Mouse (Mus musculus): ENCODE measurements around the gene Ccdc92b. TPM values are rescaled to one million over a fixed set of nuclear protein-coding genes. Genes with fewer than 3 reads are reported as not detected.

Ccdc92b gene
- total and polyA plus RNA-seq, 3 experiments: not detected

- H3K9me3 ChIP-seq (replicated peaks; ENCODE audit: low read length): peaks cover 2% of the 10 kb centered on the region
- no peak for DNase-seq (ENCODE audit: extremely low read depth)
- H3K36me3 ChIP-seq (replicated peaks in 1 of 2; ENCODE audit: control insufficient read depth in 1 of 2, insufficient read depth in 1 of 2, low read length in 1 of 2): no peaks in the 10 kb centered on the region
- H3K27me3 ChIP-seq (replicated peaks): peaks cover 76% of the 10 kb centered on the region
- no peaks in the 10 kb centered on the region for H3K4me1 ChIP-seq (ENCODE audit: control insufficient read depth in 1 of 2, insufficient read depth in 2 of 2)
- dilution Hi-C loops (cut with MboI; ENCODE audit: extremely low pct_ligation_motif_present, extremely low pct_unique_long_range_greater_than_20kb, low sequenced_read_pairs): no loop called here
- no peak overlapping the region for H3K27ac ChIP-seq (ENCODE audit: insufficient read depth, low read depth)
- no peak overlapping the region for H3K4me2 ChIP-seq (ENCODE audit: insufficient read depth, low read depth, poor library complexity, severe bottlenecking)
- no peaks in the 10 kb centered on the region for H3K79me2 ChIP-seq (replicated peaks; ENCODE audit: control insufficient read depth, extremely low read depth, insufficient read depth, poor library complexity, severe bottlenecking)
- H3K4me3 ChIP-seq (replicated peaks in 1 of 3; ENCODE audit: low read depth in 2 of 3, low read length in 2 of 3, poor library complexity in 1 of 3): no peak overlapping the region
- TF ChIP-seq KAT2A (IDR thresholded peaks at IDR 0.05; ENCODE audit: insufficient replicate concordance, low read length) (no peak), TBP (conservative IDR thresholded peaks at IDR 0.05; ENCODE audit: low read depth, low read length) (no peak), ZNF384 (IDR thresholded peaks at IDR 0.05; ENCODE audit: low read depth, low read length) (no peak)
- in situ Hi-C loops (cut with MboI; ENCODE audit: low pct_ligation_motif_present, low pct_unique_long_range_greater_than_20kb, low sequenced_read_pairs): loop anchor here (25.0 kb wide), 1 partner anchor 537 kb away; the partner anchor contains the start of gene Hic1
- H3K9ac ChIP-seq (ENCODE audit: insufficient read depth, low read depth): no peak overlapping the region
Measured at GRCm38 (mm10) chr11:74625333-74625732, 5.9 kb downstream of the Ccdc92b start.

- Histone ChIP-seq H3K9ac (ENCODE audit: insufficient read depth, low read depth) (no peak overlapping the region), H3K79me2 (replicated peaks; ENCODE audit: control insufficient read depth, extremely low read depth, insufficient read depth, poor library complexity, severe bottlenecking) (no peaks in the 10 kb centered on the region), H3K4me1 (ENCODE audit: control insufficient read depth in 1 of 2, insufficient read depth in 2 of 2) (no peaks in the 10 kb centered on the region), H3K9me3 (replicated peaks; ENCODE audit: low read length) (peaks cover 2% of the 10 kb centered on the region), H3K36me3 (replicated peaks in 1 of 2; ENCODE audit: control insufficient read depth in 1 of 2, insufficient read depth in 1 of 2, low read length in 1 of 2) (no peaks in the 10 kb centered on the region), H3K4me3 (replicated peaks in 1 of 3; ENCODE audit: low read depth in 2 of 3, low read length in 2 of 3, poor library complexity in 1 of 3) (no peak overlapping the region), H3K27me3 (replicated peaks) (peaks cover 71% of the 10 kb centered on the region), H3K4me2 (ENCODE audit: insufficient read depth, low read depth, poor library complexity, severe bottlenecking) (no peak overlapping the region), H3K27ac (ENCODE audit: insufficient read depth, low read depth) (no peak overlapping the region)
- dilution Hi-C loops (cut with MboI; ENCODE audit: extremely low pct_ligation_motif_present, extremely low pct_unique_long_range_greater_than_20kb, low sequenced_read_pairs) (no loop called here), in situ Hi-C loops (cut with MboI; ENCODE audit: low pct_ligation_motif_present, low pct_unique_long_range_greater_than_20kb, low sequenced_read_pairs) (loop anchor here (25.0 kb wide), 1 partner anchor 535 kb away; the partner anchor contains the start of gene Hic1)
- TF ChIP-seq MAZ (IDR thresholded peaks at IDR 0.05; ENCODE audit: low read depth, low read length): no peak
- TF ChIP-seq NELFE (IDR thresholded peaks at IDR 0.05; ENCODE audit: low read depth, low read length): no peak
- no peak for TF ChIP-seq POLR2A (IDR thresholded peaks at IDR 0.05; ENCODE audit: low read depth, low read length)
- no peak for TF ChIP-seq IRF4 (IDR thresholded peaks at IDR 0.05; ENCODE audit: low read depth, low read length)
- TF ChIP-seq MAX (IDR thresholded peaks at IDR 0.05; ENCODE audit: low read length): no peak
- TF ChIP-seq SIN3A (IDR thresholded peaks at IDR 0.05; ENCODE audit: low read length): no peak
- no peak for TF ChIP-seq POLR2AphosphoS2 (IDR thresholded peaks at IDR 0.05; ENCODE audit: low read depth, low read length)
- TF ChIP-seq MEF2A (IDR thresholded peaks at IDR 0.05; ENCODE audit: borderline replicate concordance, low read depth, low read length): no peak
- TF ChIP-seq ZKSCAN1 (IDR thresholded peaks at IDR 0.05; ENCODE audit: borderline replicate concordance, low read depth, low read length): no peak
- no peak for TF ChIP-seq SMC3 (IDR thresholded peaks at IDR 0.05; ENCODE audit: low read depth, low read length)
- no peak for TF ChIP-seq UBTF (IDR thresholded peaks at IDR 0.05; ENCODE audit: low read depth, low read length)
- no peak for TF ChIP-seq RCOR1 (conservative IDR thresholded peaks at IDR 0.05; ENCODE audit: low read depth, low read length)
- TF ChIP-seq GABPA (IDR thresholded peaks at IDR 0.05; ENCODE audit: insufficient replicate concordance, low read depth, low read length): no peak
- no peak for TF ChIP-seq E2F4 (IDR thresholded peaks at IDR 0.05; ENCODE audit: insufficient replicate concordance, low read depth, low read length)
- no peak for TF ChIP-seq CTCF (conservative IDR thresholded peaks at IDR 0.05 in 1 of 2, IDR thresholded peaks at IDR 0.05 in 1 of 2; ENCODE audit: low read depth in 2 of 2, low read length in 2 of 2)
- TF ChIP-seq CHD1 (IDR thresholded peaks at IDR 0.05; ENCODE audit: low read depth, low read length): no peak
- TF ChIP-seq USF2 (conservative IDR thresholded peaks at IDR 0.05; ENCODE audit: low read depth, low read length): no peak
- TF ChIP-seq MXI1 (IDR thresholded peaks at IDR 0.05; ENCODE audit: low read depth, low read length): no peak
- no peak for TF ChIP-seq HCFC1 (IDR thresholded peaks at IDR 0.05; ENCODE audit: low read depth, low read length)
- TF ChIP-seq MYC (IDR thresholded peaks at IDR 0.05; ENCODE audit: low read depth, low read length): no peak
- DNase-seq (ENCODE audit: extremely low read depth): no peak
Measured at GRCm38 (mm10) chr11:74627481-74627880, 8.1 kb downstream of the Ccdc92b start.

All from CH12.LX (cell line).